Mouse (Mus musculus) naive thymus-derived CD4-positive, alpha-beta T cell, adult 2 months (primary cell): ENCODE data around the gene Pard3.

Experiments used
- DNase-seq: peaks from one replicate; pipeline ENCODE4 v3.0.0-alpha.2; 2011; ENCODE audit warnings: low read depth

Pard3 gene

DNA sequence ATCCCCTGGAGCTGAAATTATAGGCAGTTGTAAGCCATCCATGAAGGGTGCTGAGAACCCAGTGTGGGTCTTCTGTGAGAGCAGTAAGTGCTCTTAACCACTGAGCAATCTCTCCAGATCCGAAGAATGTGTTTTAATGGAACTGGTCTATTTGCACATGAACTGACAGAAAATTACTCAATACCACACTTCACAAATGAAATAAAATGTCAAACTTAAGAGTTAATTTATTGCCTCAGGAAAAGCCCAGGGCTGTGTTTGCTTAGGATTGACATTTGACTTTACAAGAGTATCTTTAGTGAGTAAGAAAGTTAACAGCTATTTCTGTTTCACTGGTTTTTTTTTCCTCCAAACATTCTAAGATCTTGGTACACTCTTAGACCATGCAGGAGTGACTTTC is 23.7 kb downstream of the Pard3 start:
- DNase-seq, result no peak

DNA sequence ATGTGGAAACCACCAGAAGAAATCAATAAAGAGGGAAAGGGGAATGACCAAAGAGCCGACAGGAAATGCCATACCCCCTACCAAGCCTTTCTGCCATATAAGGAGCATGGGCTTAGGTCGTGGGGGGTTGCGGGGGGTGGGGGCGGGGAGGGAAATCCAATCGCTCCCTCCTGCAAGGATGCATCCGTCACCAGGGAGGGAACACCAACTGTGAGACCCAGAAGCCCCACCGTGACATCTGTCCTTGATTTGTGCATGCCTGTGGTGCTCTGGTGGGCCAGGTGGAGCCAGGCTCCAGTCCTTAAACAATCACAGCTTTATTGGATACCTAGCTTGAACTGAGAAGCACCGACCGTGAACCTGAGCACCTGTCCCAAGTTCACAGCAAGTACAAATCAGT is 24.7 kb downstream of the Pard3 start:
- DNase-seq, result no peak

DNA sequence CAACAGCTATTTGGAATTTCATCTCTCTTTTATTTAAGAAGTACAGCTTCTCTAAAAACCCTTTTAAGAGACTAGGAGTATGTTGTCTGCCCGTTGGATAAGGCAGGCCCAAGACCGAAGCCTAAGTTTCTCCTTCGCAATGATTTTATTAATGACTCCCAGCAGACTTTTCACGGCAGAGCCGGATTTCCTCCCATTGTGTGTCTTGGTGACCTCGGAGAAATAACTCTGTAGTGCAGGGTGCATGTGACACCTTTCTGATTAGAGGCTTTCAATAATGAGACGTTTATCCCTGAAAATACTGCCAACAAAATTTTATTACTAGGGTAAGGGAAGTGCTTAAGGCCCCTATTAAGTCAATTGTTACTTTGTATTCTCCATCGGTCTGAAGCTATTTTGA is 25.3 kb downstream of the Pard3 start:
- DNase-seq, result no peak

DNA sequence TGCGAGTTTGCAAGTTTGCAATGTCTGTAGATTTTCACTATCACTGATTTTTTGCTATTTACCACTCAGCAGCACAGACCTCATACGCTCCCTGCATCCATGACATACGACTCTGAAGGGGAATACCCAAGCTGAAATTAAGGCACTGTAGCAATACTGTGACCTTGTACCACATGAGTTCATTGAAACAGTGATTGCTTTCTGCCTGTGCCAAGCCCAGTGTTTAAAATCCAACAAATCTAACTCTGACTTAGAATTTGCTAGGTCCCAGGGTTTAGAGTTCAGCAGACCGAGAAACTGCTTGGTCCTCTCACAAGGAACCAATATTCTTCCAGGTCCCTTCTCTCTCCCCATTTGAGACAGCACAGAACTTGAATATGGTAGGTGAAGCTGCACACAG is 26.7 kb downstream of the Pard3 start:
- no peak for DNase-seq

DNA sequence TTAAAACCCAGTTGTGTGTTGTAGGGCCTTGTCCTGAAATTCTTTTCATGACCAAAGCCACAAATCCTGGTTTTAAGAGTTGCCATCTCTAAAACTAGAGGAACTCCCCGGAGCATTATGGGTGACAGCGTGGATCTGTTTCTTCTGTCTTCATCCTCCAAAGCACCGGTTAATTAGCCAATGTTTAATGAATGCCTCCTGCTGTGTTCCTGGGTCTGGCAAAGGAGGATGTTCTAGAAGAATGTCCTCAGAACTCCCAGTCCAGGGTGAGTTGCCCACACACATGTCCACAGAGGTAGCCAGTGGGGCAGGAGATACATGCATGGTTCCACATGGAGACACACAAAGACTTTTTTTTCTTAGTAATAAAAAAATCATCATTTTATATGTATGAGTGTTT is 28.2 kb downstream of the Pard3 start:
- DNase-seq, result no peak

DNA sequence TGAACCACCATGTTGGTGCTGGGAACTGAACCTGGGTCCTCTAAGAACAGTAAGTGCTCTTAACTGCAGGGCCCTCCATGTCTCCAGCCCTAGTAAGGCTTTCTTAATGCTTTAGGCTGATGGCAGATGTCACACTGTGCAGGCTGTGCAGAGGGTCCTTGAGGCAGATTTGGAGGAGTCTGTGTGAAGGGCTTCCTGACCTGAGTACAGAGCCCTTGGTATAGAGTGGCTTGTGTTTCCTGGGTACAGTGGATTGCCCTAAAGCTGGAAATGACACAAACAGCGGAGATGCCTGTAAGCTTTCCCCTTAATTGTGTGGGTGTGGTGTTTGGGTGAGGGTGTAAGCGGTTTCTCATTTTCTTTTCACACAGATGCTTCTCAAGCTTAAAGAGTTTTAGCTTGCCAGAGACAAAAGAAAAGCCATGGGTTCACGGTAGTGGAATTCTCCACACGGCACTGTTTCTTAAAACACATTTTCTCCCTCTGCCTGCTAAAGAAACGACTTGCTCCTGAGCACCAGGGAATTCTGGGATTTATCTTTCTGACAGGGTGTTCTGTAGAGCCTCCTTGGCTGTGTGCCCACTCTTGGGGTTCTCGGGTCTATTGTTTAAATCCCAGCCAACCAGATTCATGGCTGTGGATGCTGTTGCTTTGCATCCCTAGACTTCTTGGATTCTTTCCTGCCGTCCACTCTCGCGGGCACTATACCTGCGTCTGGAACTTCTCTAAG is 28.9 kb downstream of the Pard3 start:
- no peak for DNase-seq

DNA sequence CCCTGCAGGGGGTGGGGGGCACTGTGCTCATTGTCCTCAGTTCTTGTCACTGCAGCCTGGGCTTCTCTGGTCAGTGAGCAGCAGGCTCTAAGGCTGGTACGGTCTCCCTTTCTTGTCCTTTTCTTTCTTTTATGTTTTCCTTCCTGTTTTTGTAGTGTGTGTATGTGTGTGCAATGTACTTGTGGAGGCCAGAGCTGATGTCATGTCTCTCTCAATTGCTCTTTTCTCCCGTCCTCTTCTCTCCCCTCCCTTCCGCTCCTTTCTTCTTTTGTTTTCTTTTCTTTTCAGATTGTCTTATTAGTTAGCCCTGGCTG is 29.4 kb downstream of the Pard3 start:
- no peak for DNase-seq

DNA sequence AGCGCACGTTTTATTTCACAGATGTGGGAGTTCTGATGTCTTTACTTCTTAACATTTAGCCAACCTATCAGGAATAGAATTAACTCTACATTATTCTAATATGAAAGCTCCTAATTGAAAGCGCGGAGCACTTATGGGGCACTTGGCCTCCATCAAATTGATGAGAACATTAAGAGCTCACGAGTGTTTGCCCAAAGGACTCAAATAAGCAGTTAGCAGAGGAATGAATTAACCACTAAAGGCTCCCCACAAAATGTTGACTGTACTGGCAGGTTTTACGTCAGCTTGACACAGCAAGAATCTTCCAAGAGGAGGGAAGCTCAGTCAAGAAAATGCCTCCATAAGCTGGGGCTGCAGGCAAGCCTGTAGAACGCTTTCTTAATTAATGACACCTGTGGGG is 32.1 kb downstream of the Pard3 start:
- no peak for DNase-seq

DNA sequence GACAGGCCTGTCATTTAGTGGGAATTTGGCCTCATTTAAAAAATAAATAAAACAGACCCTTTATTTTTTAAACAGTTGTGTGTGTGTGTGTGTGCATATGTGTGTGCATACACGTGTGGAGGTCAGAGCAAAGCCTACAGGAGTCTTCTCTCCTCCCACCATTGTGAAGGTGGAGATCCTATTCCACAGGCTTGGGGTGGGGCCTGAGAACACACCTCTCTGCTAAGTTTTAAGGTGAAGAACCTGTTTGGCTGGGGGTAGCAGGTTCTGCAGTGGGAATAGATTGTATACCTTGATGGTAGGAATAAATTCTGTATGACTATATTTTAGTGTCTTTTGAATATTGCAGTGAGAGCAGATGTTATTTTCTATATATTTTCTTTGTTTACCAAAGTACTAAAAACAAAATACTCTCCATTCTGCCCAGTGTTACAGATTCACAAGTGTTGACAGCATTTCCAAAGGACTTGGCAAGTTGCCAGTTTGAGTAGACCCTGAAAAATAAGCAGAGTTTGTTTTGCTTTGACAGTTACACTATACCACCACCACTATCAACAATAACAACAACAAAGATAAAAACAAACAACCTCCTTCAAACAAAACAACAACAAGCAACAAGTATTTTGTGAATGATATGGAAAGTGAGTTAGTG is 35.9 kb downstream of the Pard3 start:
- no peak for DNase-seq

DNA sequence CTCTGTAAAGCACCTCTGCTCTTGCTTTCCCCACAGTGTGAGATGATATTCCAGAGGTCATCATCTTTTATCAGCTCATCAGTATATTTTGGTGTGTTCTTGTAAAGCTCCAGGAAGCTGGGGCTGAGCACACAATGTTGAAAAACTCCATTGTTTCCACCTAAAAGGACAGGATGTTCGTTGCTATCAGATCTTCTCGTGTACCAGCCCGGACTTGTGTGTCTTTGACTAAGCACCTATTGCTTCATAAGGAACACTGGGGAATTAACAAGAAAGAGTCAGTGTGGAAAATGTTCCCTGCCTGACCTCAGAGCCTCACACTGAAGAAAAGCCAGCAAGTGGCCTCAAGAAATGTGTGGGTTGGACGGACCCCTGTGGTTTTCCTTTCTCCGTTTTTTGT is 39.6 kb downstream of the Pard3 start:
- no peak for DNase-seq

DNA sequence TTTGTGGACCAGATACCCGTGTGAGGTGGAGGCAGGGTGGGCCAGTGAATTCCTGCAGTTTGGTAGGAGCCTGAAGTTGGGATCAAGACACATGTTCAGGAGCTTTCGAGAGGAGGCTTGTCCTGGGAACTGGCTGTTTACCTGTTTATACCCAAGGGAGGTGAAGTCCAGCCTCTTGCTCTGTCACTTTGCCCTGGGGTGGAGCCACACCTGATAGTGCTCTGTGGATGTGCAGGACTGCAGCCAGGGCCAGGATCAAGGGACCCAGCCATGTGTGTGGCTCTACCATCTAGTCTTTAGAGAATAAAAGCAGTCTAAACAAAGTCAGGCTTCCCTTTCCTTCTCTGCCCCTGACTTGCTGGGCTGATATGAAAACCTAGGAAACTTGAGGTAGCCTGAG is 40.9 kb downstream of the Pard3 start:
- DNase-seq, result no peak

DNA sequence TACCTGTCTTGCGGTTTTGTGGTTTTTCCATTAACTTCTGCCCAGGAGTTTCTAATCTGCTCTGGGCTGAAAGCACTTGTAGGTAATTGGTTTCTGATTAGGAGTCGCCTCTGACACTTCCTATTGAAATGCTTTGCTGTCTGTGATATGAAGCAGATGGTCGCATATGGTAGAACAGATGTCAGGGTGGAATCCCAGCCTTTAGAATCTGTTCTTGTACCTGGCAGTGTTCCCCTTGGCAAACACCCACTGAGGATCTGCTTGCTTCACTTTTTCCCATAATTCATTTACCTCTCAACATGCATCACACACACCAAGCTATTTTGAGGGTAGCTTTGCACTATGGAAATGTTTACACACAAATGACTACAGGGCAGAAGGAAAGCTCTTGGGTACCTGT is 44.2 kb downstream of the Pard3 start:
- DNase-seq, result no peak

DNA sequence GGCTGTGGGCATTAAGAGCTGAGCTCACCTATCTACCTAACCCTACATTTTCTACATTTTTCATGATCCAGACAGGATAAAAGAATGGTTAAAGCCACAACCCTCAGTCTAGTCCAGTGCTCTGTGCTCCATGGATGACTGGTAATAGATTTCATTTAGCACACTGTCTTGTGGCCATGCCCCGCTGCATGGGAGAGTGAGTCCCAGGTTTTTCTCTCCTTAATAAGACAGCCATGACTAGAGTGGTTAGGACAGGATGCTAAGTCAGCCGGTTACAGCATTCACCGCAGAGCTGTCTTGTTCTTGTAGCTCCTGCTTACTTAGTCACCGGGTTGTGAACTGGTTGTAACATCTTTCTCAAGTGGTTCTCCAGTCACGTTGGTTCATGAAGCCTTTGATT is 49.5 kb downstream of the Pard3 start:
- DNase-seq, result no peak

DNA sequence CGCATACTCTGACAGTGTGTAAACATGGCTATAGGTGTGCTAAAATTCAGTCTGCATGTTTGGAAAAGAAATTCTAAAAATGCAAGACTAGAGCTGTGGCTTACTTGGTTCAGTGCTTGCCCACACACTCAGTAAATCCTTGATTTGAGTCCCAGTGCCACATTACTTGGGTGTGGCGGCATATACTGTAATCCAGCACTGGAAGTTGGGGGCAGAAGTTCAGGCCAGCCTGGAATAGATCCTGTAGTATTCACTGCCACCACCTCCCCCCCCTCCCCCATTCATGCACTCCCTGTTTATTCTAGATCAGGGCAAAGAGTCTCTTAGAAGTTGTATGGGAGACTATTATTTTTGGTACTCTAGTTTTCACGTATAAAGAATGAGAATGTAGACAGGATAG is 52.1 kb downstream of the Pard3 start:
- DNase-seq, result no peak

DNA sequence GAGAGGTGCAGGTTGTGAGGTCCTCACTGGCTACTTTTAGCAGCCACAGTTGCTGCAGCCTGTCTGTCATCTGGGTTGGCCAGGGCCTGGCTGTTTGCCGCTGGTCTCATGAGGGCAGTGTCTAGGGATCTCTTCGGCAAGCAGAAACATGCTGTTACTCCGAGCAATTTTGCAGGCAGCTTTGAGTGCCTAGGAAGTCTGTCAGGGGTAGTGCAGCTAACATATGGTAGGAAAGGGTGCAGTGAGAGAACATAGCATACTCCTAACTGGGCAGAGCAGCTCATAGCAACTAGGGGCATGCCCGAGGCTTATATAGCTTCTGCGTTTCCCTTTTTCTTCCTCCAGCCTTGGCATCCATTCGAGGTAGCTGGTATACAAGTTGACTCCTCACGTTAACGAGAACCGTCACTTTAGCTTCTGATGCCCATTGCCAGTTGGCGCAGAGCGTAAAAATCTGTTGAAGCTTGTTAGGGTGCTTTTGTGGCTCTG is 54.7 kb downstream of the Pard3 start:
- no peak for DNase-seq

DNA sequence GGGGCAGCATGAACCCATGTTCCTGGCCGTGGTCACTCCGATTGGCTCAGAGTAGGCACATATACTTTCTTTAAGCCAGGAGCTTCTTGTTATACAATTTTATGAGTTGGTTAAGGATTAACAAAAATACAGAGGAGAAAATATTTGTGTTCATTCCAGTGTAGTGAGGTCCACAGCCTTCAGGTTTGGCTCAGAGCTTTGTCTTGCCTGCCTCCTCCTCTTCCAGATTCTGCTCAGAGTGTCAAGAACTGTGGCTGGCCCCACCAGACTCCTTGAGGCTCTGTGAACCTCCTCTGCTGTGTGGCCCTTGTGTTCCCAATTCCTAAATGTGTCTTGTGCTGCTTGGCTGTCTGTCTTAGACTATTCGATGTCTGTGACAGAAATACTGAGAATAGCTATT is 59.7 kb downstream of the Pard3 start:
- no peak for DNase-seq

DNA sequence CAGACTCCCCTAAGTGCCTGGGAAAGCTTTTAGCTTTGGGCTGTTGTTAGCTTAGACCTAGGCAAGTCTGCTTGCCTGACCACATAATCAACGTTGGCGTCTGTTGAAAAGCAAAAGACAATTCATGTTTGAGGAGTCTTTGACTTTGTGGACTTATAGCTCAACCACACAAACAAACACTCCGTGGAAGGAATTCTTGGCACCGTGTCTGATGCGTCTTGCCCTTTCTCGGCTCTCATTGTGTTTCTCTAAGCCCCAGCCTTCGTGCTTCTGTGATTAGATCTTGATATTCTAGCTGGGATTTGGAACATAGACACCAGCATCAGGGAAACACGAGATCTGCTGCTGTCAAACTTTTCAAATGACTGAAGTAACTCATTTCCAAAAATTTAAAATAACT is 61.1 kb downstream of the Pard3 start:
- no peak for DNase-seq

DNA sequence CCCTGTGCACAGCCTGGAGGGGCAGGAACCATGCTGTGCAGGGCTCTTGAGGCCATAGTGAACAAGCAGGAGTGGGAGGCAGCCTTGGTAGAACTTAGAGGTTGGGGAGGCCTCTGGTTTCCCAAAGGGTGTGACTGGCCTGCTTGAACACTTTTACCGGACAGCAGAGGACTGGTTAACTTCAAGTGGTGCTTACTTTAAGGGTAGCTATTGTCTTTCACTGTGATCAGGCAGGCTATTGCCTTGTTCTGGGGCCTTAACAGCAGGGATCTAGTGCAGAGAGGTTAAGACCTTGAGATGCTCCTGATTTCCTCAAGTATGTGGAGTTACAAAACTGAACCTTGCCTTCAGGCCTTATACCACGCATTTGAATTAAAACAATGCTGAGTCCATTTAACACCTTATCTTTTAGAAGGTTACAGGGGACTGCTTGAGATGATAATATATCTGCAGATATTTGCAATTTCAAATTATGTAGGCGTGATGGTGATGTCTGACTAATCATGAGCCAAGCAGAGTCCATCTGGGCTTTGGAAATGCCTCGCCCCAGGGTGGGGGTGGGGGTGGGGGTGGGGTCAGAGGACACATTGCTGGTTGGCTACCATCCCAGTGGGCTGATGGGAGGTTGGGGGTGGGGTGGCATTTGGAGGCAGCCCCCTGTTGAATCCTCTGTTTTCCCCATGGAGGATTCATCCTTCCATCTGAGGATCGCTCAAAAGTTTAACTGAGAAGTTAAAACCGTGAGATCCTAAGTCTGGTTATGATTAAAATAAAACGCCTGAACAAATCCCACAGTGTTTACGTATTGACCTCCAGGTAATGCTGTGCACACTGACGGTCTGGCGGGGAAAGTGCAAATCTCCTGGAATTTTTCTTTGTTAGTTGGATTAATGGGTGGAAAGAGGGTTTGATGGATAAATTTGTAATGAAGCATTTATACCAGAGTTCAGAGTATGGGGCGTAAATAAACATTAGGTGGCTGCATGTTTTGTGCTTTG is 62.3 kb downstream of the Pard3 start:
- DNase-seq, result no peak

DNA sequence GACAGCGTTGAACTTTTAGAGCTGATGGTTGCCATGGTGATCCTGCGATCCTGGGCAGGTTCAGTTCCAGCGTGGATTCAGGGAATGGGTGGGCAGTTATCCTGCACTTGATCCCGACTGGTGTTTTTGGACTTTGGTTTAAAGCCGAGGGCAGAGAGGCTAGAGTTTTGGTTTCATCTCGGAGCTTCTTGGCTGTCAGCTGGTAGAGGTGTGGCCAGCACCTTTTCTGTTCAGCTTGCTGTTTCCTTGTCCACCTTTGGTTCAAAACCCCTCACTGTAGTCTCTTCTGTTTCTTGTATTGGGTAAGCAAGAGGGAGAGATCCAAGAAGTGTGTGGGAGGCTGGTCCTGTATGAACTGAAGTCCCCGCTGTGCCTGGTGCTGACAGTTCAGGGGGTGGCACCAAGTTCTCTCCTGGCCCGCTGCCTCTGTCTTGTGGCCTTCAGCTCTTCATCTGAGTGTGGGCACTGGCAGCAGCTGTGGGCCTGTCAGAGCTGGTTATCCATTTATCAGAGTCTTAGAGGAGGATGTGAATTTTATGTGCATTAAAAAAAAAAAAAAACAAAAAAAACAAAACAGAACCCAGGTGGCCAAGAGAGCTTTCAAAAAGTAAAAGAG is 65.2 kb downstream of the Pard3 start:
- DNase-seq, result no peak

DNA sequence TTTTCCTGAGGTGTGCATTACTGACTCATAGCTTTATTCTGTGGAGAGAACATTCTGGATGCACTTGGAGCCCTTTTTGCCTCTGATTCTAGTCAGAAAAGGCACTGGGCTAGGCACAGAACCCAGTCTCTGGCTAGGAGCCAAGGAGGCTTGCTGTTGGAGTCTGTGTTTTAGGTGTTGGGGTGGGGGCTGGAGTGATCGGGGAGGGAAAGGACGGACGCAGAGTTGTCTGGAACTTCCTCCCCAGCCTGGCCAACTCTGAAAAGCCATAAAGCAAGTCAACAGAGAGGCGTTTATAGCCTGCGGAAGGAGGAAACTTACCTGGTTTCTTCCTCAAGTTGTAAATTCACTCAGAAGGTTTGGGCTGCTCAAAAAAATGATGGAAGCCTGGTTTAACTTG is 70.6 kb downstream of the Pard3 start:
- DNase-seq, result no peak

DNA sequence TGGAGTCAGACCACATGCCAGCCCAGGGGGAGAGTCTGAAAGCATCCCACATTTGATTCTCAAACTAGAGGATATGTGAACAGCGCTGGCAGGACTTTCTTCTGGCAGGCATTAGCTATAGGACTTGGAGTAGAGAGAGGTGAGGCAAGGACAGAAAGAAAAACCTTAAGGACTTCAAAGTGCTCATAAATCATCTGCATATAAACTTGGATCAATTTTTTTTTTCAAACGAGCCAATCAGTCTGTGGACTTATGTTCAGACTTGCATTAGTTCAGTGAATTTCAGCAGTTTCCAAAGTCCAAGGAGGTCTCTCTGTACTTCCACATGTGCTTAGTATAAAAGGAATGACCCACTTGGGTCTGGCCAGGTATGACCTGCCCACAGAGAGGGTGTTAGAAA is 72.5 kb downstream of the Pard3 start:
- no peak for DNase-seq

DNA sequence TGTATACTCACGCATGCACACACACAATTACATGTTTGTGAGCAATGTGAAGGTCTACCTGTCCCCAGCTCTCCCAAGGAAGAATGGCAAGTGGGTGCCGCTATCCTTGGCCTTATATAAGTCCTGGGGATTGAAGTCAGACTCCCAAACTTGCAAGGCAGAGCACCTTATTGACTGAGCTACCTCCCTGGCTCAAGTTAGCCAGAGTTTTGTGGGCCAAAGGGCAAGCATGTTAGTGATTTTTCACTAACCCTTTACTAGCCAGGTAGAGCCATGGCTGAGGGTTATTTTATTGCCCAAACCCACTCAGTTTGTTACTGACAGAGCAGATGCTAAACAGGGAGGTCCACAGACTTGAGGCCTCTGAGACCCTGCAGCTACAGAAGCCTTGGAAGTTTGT is 73.1 kb downstream of the Pard3 start:
- DNase-seq, result no peak

DNA sequence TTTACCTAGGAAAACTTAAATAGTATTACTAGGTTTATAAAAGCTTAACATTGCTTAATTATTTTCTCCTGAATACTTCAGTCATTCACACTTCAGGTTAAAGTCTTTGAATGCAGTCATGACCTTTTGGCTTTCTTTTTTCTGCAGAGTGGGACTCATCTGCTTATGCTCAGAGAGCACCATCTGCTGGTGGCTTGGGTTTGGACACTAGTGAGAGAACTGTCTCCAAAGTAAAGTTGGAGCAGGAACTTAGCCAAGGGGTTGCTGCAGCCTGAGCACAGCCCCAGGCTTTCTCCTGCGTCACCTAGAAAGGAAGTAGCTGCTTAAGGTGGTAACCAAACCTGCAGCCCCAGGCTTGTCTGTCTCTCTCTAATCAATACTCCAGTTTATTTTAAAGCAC is 75.5 kb downstream of the Pard3 start:
- peak; percentile 15 for DNase-seq
